Mouse (Mus musculus) brain, embryonic 14.5 days (tissue): ENCODE results near the gene Gpr37.

ENCODE experiments used
- CTCF ChIP-seq: fragments of 200-500 bp; IDR thresholded peaks from 2 replicates; pipeline ENCODE4 v1.5.1; 2012; ENCODE audit warnings: inconsistent platforms, mild to moderate bottlenecking, moderate library complexity, borderline replicate concordance; ENCODE audit not compliant: insufficient read depth, insufficient read length; ENCODE audit errors: extremely low read depth
- POLR2A ChIP-seq: fragments of 200-500 bp; IDR thresholded peaks from 2 replicates; pipeline ENCODE4 v1.6.1; 2012; ENCODE audit warnings: mild to moderate bottlenecking, inconsistent platforms, borderline replicate concordance; ENCODE audit not compliant: poor library complexity, insufficient read depth, insufficient read length, severe bottlenecking; ENCODE audit errors: extremely low read depth

DNA sequence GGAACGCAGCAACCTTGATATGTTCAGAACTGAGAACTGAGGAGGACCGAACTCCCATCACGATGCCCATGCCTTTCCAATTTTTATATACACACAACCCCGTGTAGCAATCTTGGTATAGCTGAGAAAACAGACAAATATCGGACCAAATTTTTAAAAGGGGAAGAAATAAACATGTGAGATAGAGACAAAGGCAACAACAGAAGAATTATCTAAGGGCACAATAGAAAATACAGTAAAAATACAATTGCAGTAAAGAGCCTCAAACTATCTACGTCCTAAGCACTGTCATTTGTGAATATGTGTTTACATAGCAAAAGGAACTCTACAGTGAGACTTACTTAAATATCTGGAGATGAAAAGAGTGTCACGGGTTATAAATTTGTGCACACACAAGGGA is at the start of gene Gpr37:
- TF ChIP-seq CTCF (no peak), POLR2A (no peak)
